Mouse (Mus musculus) embryo, embryonic 11.5 days (tissue): ENCODE measurements around the gene Zfp820.
A peak's percentile ranks its signal among the peaks of the same experiment; 100 is the strongest.
"Not testable (repeated sequence)": the region's sequence is repeated elsewhere in the genome, so short reads cannot be mapped to it uniquely, and the experiment has no call there.

Experiments
- DNase-seq: peaks from one replicate; pipeline ENCODE4 v3.0.0-alpha.2; 2012; ENCODE audit warnings: low read depth, low spot score

The Zfp820 gene

GRCm38 (mm10) chr17:21845545-21846321 is at the start of gene Zfp820:
Zfp820 (minus strand) TSS chr17:21845772.
- DNase-seq = peak; percentile 83

GRCm38 (mm10) chr17:21871256-21871655 is 25.7 kb upstream of the Zfp820 start:
- DNase-seq = no peak

- not testable (repeated sequence) for DNase-seq
These were observed 680 bp upstream of the Zfp820 start for GRCm38 (mm10) chr17:21846322-21846582.

- DNase-seq = no peak
These were observed 7.1 kb downstream of the Zfp820 start for GRCm38 (mm10) chr17:21838510-21838909.

GRCm38 (mm10) chr17:21801373-21801772 is 44.2 kb downstream of the Zfp820 start:
- peak; percentile 20 for DNase-seq

GRCm38 (mm10) chr17:21792256-21792655 is 53.3 kb downstream of the Zfp820 start:
- no peak for DNase-seq

- DNase-seq = no peak
These were observed 75.2 kb downstream of the Zfp820 start for GRCm38 (mm10) chr17:21770336-21770735.
